Mouse (Mus musculus): ENCODE measurements at regions not wholly inside any gene's neighbourhood (a gene's known extent, or its start where the extent isn't known, plus 50 kb on each side); places are given as distances from the start of the nearest gene placed in this dataset.

DNA sequence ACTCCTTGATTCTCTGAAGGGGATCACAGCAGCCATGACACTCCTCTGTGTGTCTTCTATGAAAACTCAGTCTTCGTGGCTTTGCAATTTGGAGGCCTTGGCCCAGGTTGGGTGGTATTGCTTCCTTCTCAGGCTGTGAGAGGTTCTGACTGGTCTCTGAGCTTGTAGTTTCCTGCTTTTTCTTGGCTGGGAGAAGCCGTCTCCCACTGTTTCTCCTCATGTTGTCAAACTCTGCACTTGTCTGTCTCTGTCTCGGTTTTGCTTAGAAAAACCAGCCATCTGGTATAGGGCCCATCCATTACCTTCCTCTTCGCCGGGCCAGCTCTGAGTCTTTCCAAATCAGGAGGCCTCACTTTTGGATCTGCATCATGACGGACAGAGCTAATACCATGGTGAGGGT is 360.3 kb downstream of the Fam19a5 start:
- TF ChIP-seq POLR2A (IDR thresholded peaks at IDR 0.05; ENCODE audit: borderline replicate concordance, extremely low read depth, low read depth, low read length) (no peak), CTCF (IDR thresholded peaks at IDR 0.05; ENCODE audit: insufficient read depth, low read length) (no peak)
